Mouse (Mus musculus): Measurements from ENCODE around the gene Vmn1r40. TPM values are rescaled to one million over a fixed set of nuclear protein-coding genes. Genes with fewer than 3 reads are reported as not detected.

The Vmn1r40 gene
- polyA plus RNA-seq, 1 experiment from 2014 or later: not detected

Other genes starting within 250 kb of the Vmn1r40 start
- 173 and 178 TPM in 2 replicates for gene Chchd6, start 111.9 kb upstream of the Vmn1r40 start, polyA plus RNA-seq (2015; fragmentation: Nextera tagmentation; extraction: Ambion mirVana)
- 14.9 and 16.5 TPM in 2 replicates for gene Txnrd3, start 63.6 kb upstream of the Vmn1r40 start, polyA plus RNA-seq (2015; fragmentation: Nextera tagmentation; extraction: Ambion mirVana)
- gene Vmn1r41, start 33.2 kb downstream of the Vmn1r40 start, polyA plus RNA-seq (2015; fragmentation: Nextera tagmentation; extraction: Ambion mirVana): not detected in 2 replicates
- not detected in 2 replicates for gene Vmn1r42, start 168.9 kb downstream of the Vmn1r40 start, polyA plus RNA-seq (2015; fragmentation: Nextera tagmentation; extraction: Ambion mirVana)
- gene Vmn1r43, start 168.9 kb downstream of the Vmn1r40 start, polyA plus RNA-seq (2015; fragmentation: Nextera tagmentation; extraction: Ambion mirVana): not detected in 2 replicates
- gene Vmn1r44, start 176.1 kb downstream of the Vmn1r40 start, polyA plus RNA-seq (2015; fragmentation: Nextera tagmentation; extraction: Ambion mirVana): not detected in 2 replicates
- gene Vmn1r45, start 233.1 kb downstream of the Vmn1r40 start, polyA plus RNA-seq (2015; fragmentation: Nextera tagmentation; extraction: Ambion mirVana): not detected in 2 replicates

All from hindbrain, embryonic 15.5 days (tissue).